Mouse (Mus musculus) hindbrain, postnatal 0 days (tissue): ENCODE data around the gene Man2b2. TPM values are rescaled to one million over a fixed set of nuclear protein-coding genes. Genes with fewer than 3 reads are reported as not detected.

ENCODE experiments used
- ATAC-seq: fragments of 200-750 bp; cut with Nextera tagmentation; 2 replicates; pipeline ENCODE4 v1.8.0; 2017; ENCODE audit warnings: mild to moderate bottlenecking, moderate TSS enrichment, moderate library complexity
- DNase-seq: peaks from one replicate; pipeline ENCODE4 v3.0.0-alpha.2; 2015; ENCODE audit warnings: low spot score
- H3K27ac ChIP-seq: fragments of 300-500 bp; sonication (generic); 2 replicates; pipeline ENCODE4 v1.5.1; 2014; ENCODE audit warnings: mild to moderate bottlenecking
- H3K27me3 ChIP-seq: fragments of 300-500 bp; sonication (generic); 2 replicates; pipeline ENCODE4 v1.6.1; 2014; ENCODE audit warnings: low read length, mixed read lengths; ENCODE audit not compliant: insufficient read depth
- H3K36me3 ChIP-seq: fragments of 300-500 bp; sonication (generic); 2 replicates; pipeline ENCODE4 v1.6.1; 2014; ENCODE audit warnings: low read length, mixed read lengths; ENCODE audit not compliant: insufficient read depth
- H3K4me1 ChIP-seq: fragments of 300-500 bp; sonication (generic); 2 replicates; pipeline ENCODE4 v1.6.1; 2014; ENCODE audit warnings: antibody characterized with exemption, low read length, mixed read lengths; ENCODE audit not compliant: insufficient read depth
- H3K4me2 ChIP-seq: fragments of 300-500 bp; sonication (generic); 2 replicates; pipeline ENCODE4 v1.6.1; 2014; ENCODE audit warnings: low read depth, mild to moderate bottlenecking, low read length, moderate library complexity, mixed read lengths
- H3K4me3 ChIP-seq: fragments of 300-500 bp; sonication (generic); 2 replicates; pipeline ENCODE4 v1.5.1; 2014; ENCODE audit warnings: low read length
- H3K9ac ChIP-seq: fragments of 300-500 bp; sonication (generic); replicated peaks from 2 replicates; pipeline ENCODE4 v1.6.1; 2014; ENCODE audit warnings: mild to moderate bottlenecking, low read length, moderate library complexity, mixed read lengths
- H3K9me3 ChIP-seq: fragments of 300-500 bp; sonication (generic); 2 replicates; pipeline ENCODE4 v1.6.1; 2016; ENCODE audit warnings: low read length, mixed read lengths
- CTCF ChIP-seq: IDR thresholded peaks from 2 replicates; pipeline ENCODE4 v1.5.1; 2016; ENCODE audit warnings: antibody characterized with exemption, control low read depth, low read depth
- WGBS: fragments of 180-500 bp; shearing (Covaris S2); extraction: QIAGEN DNeasy Blood & Tissue Kit; methylation state at CpG from one replicate; pipeline ENCODE4 v1.1.7; 2014; 5-methylcytosine and 5-hydroxymethylcytosine counted together
- polyA plus RNA-seq: library from polyadenylated mRNA; unstranded; fragments of >200 nt; fragmentation: Nextera tagmentation; extraction: Ambion mirVana; gene quantifications from 2 replicates; pipeline ENCODE4 v1.2.1, GENCODE M21; 2015
- total RNA-seq: library from RNA; depleted of rRNA; stranded (reverse); fragments of >200 nt; gene quantifications from 2 replicates; pipeline ENCODE4 v1.2.3, GENCODE M21; 2014; rRNA removed

The Man2b2 gene
- total RNA-seq (30.0 and 30.2 TPM in 2 replicates), polyA plus RNA-seq (16.0 and 17.9 TPM in 2 replicates)

DNA sequence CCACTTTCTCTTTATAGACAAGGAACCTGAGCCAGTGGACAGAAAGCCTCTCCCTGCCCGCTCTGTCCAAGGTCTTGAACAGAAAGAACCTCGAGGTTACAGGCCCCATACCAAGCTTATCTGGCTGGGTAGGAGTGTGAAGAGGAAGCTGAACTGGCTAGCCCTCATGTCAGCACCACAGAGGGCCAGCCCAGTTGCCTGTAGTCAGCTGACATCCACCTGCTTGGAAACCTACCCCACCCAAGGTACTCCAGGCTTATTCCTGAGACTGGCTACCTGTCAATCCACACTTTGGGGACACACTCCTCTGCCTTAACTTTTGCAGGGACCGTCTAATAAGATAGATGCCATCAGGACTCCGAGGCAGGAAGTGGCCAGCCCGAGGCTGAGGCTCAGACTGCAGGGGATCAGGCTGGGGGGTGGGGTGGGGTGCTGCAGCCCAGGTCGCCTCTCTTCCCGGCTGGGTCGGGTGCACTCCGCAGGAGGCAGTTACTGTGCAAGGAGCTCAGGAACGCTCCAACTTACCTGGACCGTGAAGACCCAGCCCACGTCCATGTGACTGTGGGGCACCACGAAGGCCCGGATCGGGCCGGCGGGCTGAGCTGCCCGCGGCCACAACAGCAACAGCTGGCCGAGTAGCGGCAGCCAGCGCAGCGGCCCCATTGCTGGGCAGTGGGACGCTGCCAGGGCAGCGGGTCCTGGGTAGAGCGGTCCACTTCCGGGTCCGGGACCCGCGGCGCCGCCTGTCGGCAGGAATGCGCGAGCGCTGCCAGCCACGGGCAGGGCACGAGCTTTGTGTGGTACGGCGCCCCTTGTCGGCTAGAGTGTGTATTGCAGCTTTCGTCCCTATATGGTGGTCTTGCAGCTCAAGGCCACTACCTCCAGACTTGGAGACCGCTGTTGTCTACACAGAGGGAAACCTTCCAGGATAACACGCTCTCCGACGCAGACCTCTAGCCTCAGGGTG lies at the start of gene Man2b2:
TSS of gene Man2b2 (minus strand) at position 741 of the 967 bp plus-strand sequence.
- peak within 1 kb of the TSS; percentile 89 for H3K4me2 ChIP-seq
- WGBS = 4% methylated on average over 46 of the region's 46 CpGs
- H3K9me3 ChIP-seq = no peaks in the 10 kb centered on the region
- H3K36me3 ChIP-seq = peaks cover 3% of the 10 kb centered on the region; the same call in 1 of the 2 replicates
- TF ChIP-seq CTCF = peak; percentile 95
- ATAC-seq = peak; percentile 93
- DNase-seq = peak; percentile 94
- H3K4me1 ChIP-seq = peaks cover 8% of the 10 kb centered on the region; the same call in 1 of the 2 replicates
- H3K4me3 ChIP-seq = peak within 1 kb of the TSS; percentile 55
- no peaks in the 10 kb centered on the region for H3K27me3 ChIP-seq
- 0 out of 2 replicates have a peak within 1 kb of the TSS, but pooled peaks have one; percentile 32 for H3K27ac ChIP-seq
- H3K9ac ChIP-seq = peak within 1 kb of the TSS; percentile 56

DNA sequence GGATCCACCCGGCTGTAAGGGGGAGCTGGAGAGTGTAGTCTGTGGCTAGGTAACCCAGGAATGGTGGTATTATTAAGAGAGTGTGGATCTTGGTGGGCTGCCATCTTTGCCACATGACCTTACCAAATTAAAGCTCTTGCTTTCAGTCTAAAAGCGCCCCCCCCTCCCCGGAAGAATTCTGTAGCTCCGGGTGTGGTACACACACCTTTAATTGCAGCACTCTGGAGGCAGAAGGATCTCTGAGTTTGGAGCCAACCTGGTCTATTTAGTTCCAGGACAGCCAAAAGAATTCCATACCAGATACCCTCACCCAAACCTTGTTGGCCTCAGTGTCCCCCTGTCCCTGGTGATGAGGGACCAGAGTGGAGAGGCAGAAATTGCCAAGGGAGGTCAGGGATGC lies 48.3 kb upstream of the Man2b2 start:
- H3K4me1 ChIP-seq = peaks cover 12% of the 10 kb centered on the region; the same call in 1 of the 2 replicates
- 91% methylated on average over 4 of the region's 4 CpGs for WGBS
- H3K4me2 ChIP-seq = no peak overlapping the region
- no peak for DNase-seq
- TF ChIP-seq CTCF = no peak
- no peaks in the 10 kb centered on the region for H3K36me3 ChIP-seq
- no peak for ATAC-seq
- H3K27ac ChIP-seq = no peak overlapping the region
- no peaks in the 10 kb centered on the region for H3K9me3 ChIP-seq
- no peaks in the 10 kb centered on the region for H3K27me3 ChIP-seq
- no peak overlapping the region for H3K9ac ChIP-seq
- H3K4me3 ChIP-seq = no peak overlapping the region

GRCm38 (mm10) chr5:36877641-36878040 lies 47.2 kb upstream of the Man2b2 start:
- TF ChIP-seq CTCF = no peak
- H3K36me3 ChIP-seq = no peaks in the 10 kb centered on the region
- no peaks in the 10 kb centered on the region for H3K27me3 ChIP-seq
- no peak for DNase-seq
- peak; percentile 14; the same call in 1 of the 2 replicates for ATAC-seq
- no peak overlapping the region for H3K4me3 ChIP-seq
- H3K9me3 ChIP-seq = no peaks in the 10 kb centered on the region
- no peak overlapping the region for H3K4me2 ChIP-seq
- peak overlapping the region; percentile 66; the same call in 1 of the 2 replicates for H3K27ac ChIP-seq
- peaks cover 12% of the 10 kb centered on the region; the same call in 1 of the 2 replicates for H3K4me1 ChIP-seq
- WGBS = 82% methylated on average over 2 of the region's 2 CpGs
- H3K9ac ChIP-seq = no peak overlapping the region

DNA sequence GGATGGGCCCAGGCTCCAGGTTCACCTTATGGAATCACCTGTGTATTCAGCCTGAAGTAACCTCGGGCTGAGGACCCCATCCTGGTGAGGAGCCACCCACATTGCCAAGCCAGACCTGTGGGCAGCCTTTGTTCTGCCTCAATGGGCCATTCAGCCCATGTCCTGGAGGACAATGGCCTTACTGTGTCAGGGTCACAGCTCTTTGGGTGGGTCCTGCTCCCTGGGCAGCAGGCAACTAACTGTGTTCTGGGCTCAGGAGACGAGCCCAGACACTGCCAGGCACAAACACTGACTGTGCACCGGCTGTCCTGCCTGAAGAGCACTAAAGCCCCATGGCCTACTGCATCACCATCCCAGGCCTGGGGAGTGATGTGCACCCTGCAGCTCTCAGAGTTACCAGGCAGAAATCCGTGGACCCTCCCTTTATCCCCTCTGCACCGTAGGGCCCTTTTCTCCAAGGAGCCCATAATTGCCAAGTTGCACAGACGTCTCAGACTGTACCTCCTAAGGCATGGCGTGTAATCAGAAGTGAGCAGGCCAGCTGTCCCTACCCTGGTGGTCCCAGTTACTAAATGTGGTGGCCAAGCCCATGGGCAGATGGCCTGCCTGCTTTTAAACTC lies 46.4 kb upstream of the Man2b2 start:
- Histone ChIP-seq H3K9ac (no peak overlapping the region), H3K4me2 (no peak overlapping the region), H3K27me3 (no peaks in the 10 kb centered on the region), H3K36me3 (no peaks in the 10 kb centered on the region), H3K9me3 (no peaks in the 10 kb centered on the region), H3K27ac (peak overlapping the region; percentile 66), H3K4me1 (peaks cover 12% of the 10 kb centered on the region; the same call in 1 of the 2 replicates), H3K4me3 (no peak overlapping the region)
- no peak for TF ChIP-seq CTCF
- DNase-seq = peak; percentile 61
- WGBS = 29% methylated on average over 7 of the region's 7 CpGs
- peak; percentile 58 for ATAC-seq

- peaks cover 12% of the 10 kb centered on the region; the same call in 1 of the 2 replicates for H3K4me1 ChIP-seq
- no peaks in the 10 kb centered on the region for H3K27me3 ChIP-seq
- WGBS = 64% methylated on average over 4 of the region's 4 CpGs
- H3K4me3 ChIP-seq = no peak overlapping the region
- H3K4me2 ChIP-seq = no peak overlapping the region
- DNase-seq (no peak), ATAC-seq (no peak)
- no peaks in the 10 kb centered on the region for H3K9me3 ChIP-seq
- no peaks in the 10 kb centered on the region for H3K36me3 ChIP-seq
- H3K27ac ChIP-seq = peak overlapping the region; percentile 66; the same call in 1 of the 2 replicates
- H3K9ac ChIP-seq = no peak overlapping the region
- TF ChIP-seq CTCF = no peak
Measured at GRCm38 (mm10) chr5:36875956-36876355, 45.5 kb upstream of the Man2b2 start.

DNA sequence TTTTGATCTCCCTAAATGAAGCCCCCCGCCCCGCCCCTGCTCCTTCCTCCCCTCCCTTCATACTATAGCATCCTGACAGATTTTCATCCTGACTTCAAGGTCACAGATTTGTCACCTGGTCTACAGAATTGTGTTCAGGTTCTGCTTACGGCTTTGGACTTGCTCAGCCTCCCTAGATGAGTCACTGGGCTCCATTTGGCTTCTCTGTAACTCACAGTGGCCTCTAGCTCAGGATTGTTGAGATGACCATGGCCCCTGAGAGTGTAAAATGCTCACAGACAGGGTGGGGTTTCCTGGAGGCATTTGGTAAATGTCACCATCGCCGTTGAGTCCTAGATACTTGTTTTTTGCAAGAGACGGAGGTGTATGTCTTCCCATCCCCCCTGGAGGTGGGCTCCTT lies 40.5 kb upstream of the Man2b2 start:
- H3K36me3 ChIP-seq = no peaks in the 10 kb centered on the region
- no peak for ATAC-seq
- 82% methylated on average over 6 of the region's 6 CpGs for WGBS
- 0 out of 2 replicates have a peak overlapping the region, but pooled peaks have one; percentile 1 for H3K4me3 ChIP-seq
- TF ChIP-seq CTCF = no peak
- no peak overlapping the region for H3K27ac ChIP-seq
- no peak for DNase-seq
- H3K9me3 ChIP-seq = no peaks in the 10 kb centered on the region
- peaks cover 7% of the 10 kb centered on the region; the same call in 1 of the 2 replicates for H3K27me3 ChIP-seq
- peak overlapping the region; percentile 64 for H3K4me2 ChIP-seq
- 0 out of 2 replicates have a peak, but pooled peaks cover 2% of the 10 kb centered on the region for H3K4me1 ChIP-seq
- no peak overlapping the region; the same call in 1 of the 2 replicates for H3K9ac ChIP-seq
